Mouse (Mus musculus) liver, postnatal 0 days (tissue): ENCODE measurements around the gene Arhgef17.

Experiments used
- CTCF ChIP-seq: sonication (generic); IDR thresholded peaks from 2 replicates; pipeline ENCODE4 v1.5.1; 2016; ENCODE audit warnings: antibody characterized with exemption, low read depth
- EP300 ChIP-seq: IDR thresholded peaks from 2 replicates; pipeline ENCODE4 v1.6.1; 2016; ENCODE audit warnings: antibody characterized with exemption, low read depth, mild to moderate bottlenecking

- TF ChIP-seq CTCF, result no peak
- TF ChIP-seq EP300, result no peak
These were observed 92.1 kb downstream of the Arhgef17 start for GRCm38 (mm10) chr7:100839632-100840402.
